Mouse (Mus musculus) limb, embryonic 13.5 days (tissue): ENCODE measurements around the gene Apoc3. TPM values are rescaled to one million over a fixed set of nuclear protein-coding genes. Genes with fewer than 3 reads are reported as not detected.

Source experiments
- ATAC-seq: fragments of 200-750 bp; cut with Nextera tagmentation; 2 replicates; pipeline ENCODE4 v1.8.0; 2017; ENCODE audit warnings: low read depth, moderate number of reproducible peaks, moderate TSS enrichment; ENCODE audit not compliant: low FRiP score
- H3K27ac ChIP-seq: fragments of 300-500 bp; sonication (generic); 2 replicates; pipeline ENCODE4 v1.5.1; 2015; ENCODE audit warnings: inconsistent platforms, mild to moderate bottlenecking, moderate library complexity
- H3K27me3 ChIP-seq: fragments of 300-500 bp; sonication (generic); 2 replicates; pipeline ENCODE4 v1.6.1; 2015; ENCODE audit warnings: mild to moderate bottlenecking, inconsistent platforms
- H3K36me3 ChIP-seq: fragments of 300-500 bp; sonication (generic); 2 replicates; pipeline ENCODE4 v1.6.1; 2015; ENCODE audit warnings: inconsistent platforms, mild to moderate bottlenecking, moderate library complexity
- H3K4me1 ChIP-seq: fragments of 300-500 bp; sonication (generic); 2 replicates; pipeline ENCODE4 v1.6.1; 2015; ENCODE audit warnings: inconsistent platforms
- H3K4me2 ChIP-seq: fragments of 300-500 bp; sonication (generic); replicated peaks from 2 replicates; pipeline ENCODE4 v1.6.1; 2015; ENCODE audit warnings: inconsistent platforms, mild to moderate bottlenecking, moderate library complexity
- H3K4me3 ChIP-seq: fragments of 300-500 bp; sonication (generic); 2 replicates; pipeline ENCODE4 v1.5.1; 2015; ENCODE audit warnings: moderate library complexity, mild to moderate bottlenecking, inconsistent platforms
- H3K9ac ChIP-seq: fragments of 300-500 bp; sonication (generic); 2 replicates; pipeline ENCODE4 v1.6.1; 2015; ENCODE audit warnings: mild to moderate bottlenecking, inconsistent platforms
- H3K9me3 ChIP-seq: fragments of 300-500 bp; sonication (generic); 2 replicates; pipeline ENCODE4 v1.6.1; 2016; ENCODE audit warnings: inconsistent platforms
- WGBS: fragments of 180-500 bp; shearing (Covaris S2); methylation state at CpG from one replicate; pipeline ENCODE4 v1.1.7; 2015; 5-methylcytosine and 5-hydroxymethylcytosine counted together
- polyA plus RNA-seq: library from polyadenylated mRNA; unstranded; fragments of >200 nt; fragmentation: Nextera tagmentation; extraction: Ambion mirVana; gene quantifications from 2 replicates; pipeline ENCODE4 v1.2.1, GENCODE M21; 2015

The Apoc3 gene
- polyA plus RNA-seq, 1 experiment from 2014 or later, result not detected

GRCm38 (mm10) chr9:46227064-46227614 lies 8.3 kb downstream of the Apoc3 start:
- no peak for ATAC-seq
- Histone ChIP-seq H3K27ac (no peak overlapping the region), H3K4me2 (no peak overlapping the region), H3K9ac (no peak overlapping the region), H3K4me1 (peaks cover 15% of the 10 kb centered on the region), H3K36me3 (peaks cover 18% of the 10 kb centered on the region), H3K4me3 (no peak overlapping the region), H3K9me3 (no peaks in the 10 kb centered on the region), H3K27me3 (no peaks in the 10 kb centered on the region)
- 90% methylated on average over 3 of the region's 3 CpGs for WGBS

GRCm38 (mm10) chr9:46224945-46225660 lies 10.3 kb downstream of the Apoc3 start:
- H3K9ac ChIP-seq, result no peak overlapping the region
- no peaks in the 10 kb centered on the region for H3K9me3 ChIP-seq
- no peak overlapping the region for H3K27ac ChIP-seq
- no peak for ATAC-seq
- peaks cover 6% of the 10 kb centered on the region for H3K4me1 ChIP-seq
- no peak overlapping the region for H3K4me2 ChIP-seq
- H3K36me3 ChIP-seq, result peaks cover 38% of the 10 kb centered on the region
- H3K4me3 ChIP-seq, result no peak overlapping the region
- 64% methylated on average over 5 of the region's 5 CpGs for WGBS
- H3K27me3 ChIP-seq, result no peaks in the 10 kb centered on the region

GRCm38 (mm10) chr9:46224101-46224500 lies 11.3 kb downstream of the Apoc3 start:
- ATAC-seq, result no peak
- no peak overlapping the region for H3K27ac ChIP-seq
- 81% methylated on average over 3 of the region's 3 CpGs for WGBS
- H3K27me3 ChIP-seq, result no peaks in the 10 kb centered on the region
- H3K36me3 ChIP-seq, result peaks cover 47% of the 10 kb centered on the region
- H3K9ac ChIP-seq, result no peak overlapping the region
- H3K4me2 ChIP-seq, result no peak overlapping the region
- H3K9me3 ChIP-seq, result no peaks in the 10 kb centered on the region
- H3K4me1 ChIP-seq, result no peaks in the 10 kb centered on the region
- no peak overlapping the region for H3K4me3 ChIP-seq

- Histone ChIP-seq H3K27ac (no peak overlapping the region), H3K4me3 (no peak overlapping the region), H3K4me2 (no peak overlapping the region), H3K9ac (no peak overlapping the region), H3K4me1 (no peaks in the 10 kb centered on the region), H3K27me3 (no peaks in the 10 kb centered on the region), H3K9me3 (no peaks in the 10 kb centered on the region), H3K36me3 (peaks cover 51% of the 10 kb centered on the region)
- 81% methylated on average over 6 of the region's 6 CpGs for WGBS
- ATAC-seq, result no peak
Observed at GRCm38 (mm10) chr9:46223090-46223489, 12.3 kb downstream of the Apoc3 start.

- no peak for ATAC-seq
- Histone ChIP-seq H3K27me3 (no peaks in the 10 kb centered on the region), H3K9ac (no peak overlapping the region), H3K27ac (no peak overlapping the region), H3K9me3 (no peaks in the 10 kb centered on the region), H3K36me3 (peaks cover 55% of the 10 kb centered on the region), H3K4me3 (no peak overlapping the region), H3K4me1 (no peaks in the 10 kb centered on the region), H3K4me2 (no peak overlapping the region)
- 57% methylated on average over 9 of the region's 9 CpGs for WGBS
Observed at GRCm38 (mm10) chr9:46218176-46218575, 17.3 kb downstream of the Apoc3 start.

GRCm38 (mm10) chr9:46216744-46217470 lies 18.5 kb downstream of the Apoc3 start:
- no peak for ATAC-seq
- no peaks in the 10 kb centered on the region for H3K4me1 ChIP-seq
- peaks cover 55% of the 10 kb centered on the region for H3K36me3 ChIP-seq
- no peaks in the 10 kb centered on the region for H3K9me3 ChIP-seq
- no peak overlapping the region for H3K4me2 ChIP-seq
- H3K4me3 ChIP-seq, result no peak overlapping the region
- 93% methylated on average over 13 of the region's 13 CpGs for WGBS
- no peak overlapping the region for H3K27ac ChIP-seq
- H3K27me3 ChIP-seq, result no peaks in the 10 kb centered on the region
- H3K9ac ChIP-seq, result no peak overlapping the region

- Histone ChIP-seq H3K27me3 (no peaks in the 10 kb centered on the region), H3K4me1 (no peaks in the 10 kb centered on the region), H3K4me3 (no peak overlapping the region), H3K36me3 (peaks cover 55% of the 10 kb centered on the region), H3K9ac (no peak overlapping the region), H3K27ac (no peak overlapping the region), H3K9me3 (no peaks in the 10 kb centered on the region), H3K4me2 (no peak overlapping the region)
- WGBS, result 81% methylated on average over 11 of the region's 11 CpGs
- ATAC-seq, result no peak
Observed at GRCm38 (mm10) chr9:46215338-46216322, 19.8 kb downstream of the Apoc3 start.

GRCm38 (mm10) chr9:46214946-46215337 lies 20.5 kb downstream of the Apoc3 start:
- Histone ChIP-seq H3K9ac (no peak overlapping the region), H3K27ac (no peak overlapping the region), H3K27me3 (no peaks in the 10 kb centered on the region), H3K36me3 (peaks cover 55% of the 10 kb centered on the region), H3K4me1 (no peaks in the 10 kb centered on the region), H3K9me3 (no peaks in the 10 kb centered on the region), H3K4me3 (no peak overlapping the region), H3K4me2 (no peak overlapping the region)
- 89% methylated on average over 10 of the region's 10 CpGs for WGBS
- no peak for ATAC-seq

- no peaks in the 10 kb centered on the region for H3K27me3 ChIP-seq
- peaks cover 53% of the 10 kb centered on the region for H3K36me3 ChIP-seq
- no peaks in the 10 kb centered on the region for H3K4me1 ChIP-seq
- no peak overlapping the region for H3K9ac ChIP-seq
- no peak overlapping the region for H3K4me3 ChIP-seq
- H3K27ac ChIP-seq, result no peak overlapping the region
- no peak for ATAC-seq
- H3K9me3 ChIP-seq, result no peaks in the 10 kb centered on the region
- WGBS, result 87% methylated on average over 4 of the region's 4 CpGs
- H3K4me2 ChIP-seq, result no peak overlapping the region
Observed at GRCm38 (mm10) chr9:46214276-46214675, 21.2 kb downstream of the Apoc3 start.

- no peaks in the 10 kb centered on the region for H3K27me3 ChIP-seq
- no peak overlapping the region for H3K4me3 ChIP-seq
- no peak overlapping the region for H3K4me2 ChIP-seq
- H3K9ac ChIP-seq, result no peak overlapping the region
- 90% methylated on average over 12 of the region's 12 CpGs for WGBS
- H3K27ac ChIP-seq, result no peak overlapping the region
- H3K9me3 ChIP-seq, result no peaks in the 10 kb centered on the region
- peaks cover 21% of the 10 kb centered on the region for H3K4me1 ChIP-seq
- no peak for ATAC-seq
- H3K36me3 ChIP-seq, result peaks cover 79% of the 10 kb centered on the region
Observed at GRCm38 (mm10) chr9:46210473-46210872, 25.0 kb downstream of the Apoc3 start.

- H3K4me1 ChIP-seq, result peaks cover 21% of the 10 kb centered on the region
- H3K27me3 ChIP-seq, result no peaks in the 10 kb centered on the region
- H3K4me3 ChIP-seq, result no peak overlapping the region
- 61% methylated on average over 13 of the region's 13 CpGs for WGBS
- no peak overlapping the region for H3K9ac ChIP-seq
- peaks cover 82% of the 10 kb centered on the region for H3K36me3 ChIP-seq
- no peaks in the 10 kb centered on the region for H3K9me3 ChIP-seq
- peak overlapping the region; percentile 59; the same call in 1 of the 2 replicates for H3K27ac ChIP-seq
- no peak for ATAC-seq
- 0 out of 2 replicates have a peak overlapping the region, but pooled peaks have one; percentile 19 for H3K4me2 ChIP-seq
Observed at GRCm38 (mm10) chr9:46208401-46208974, 26.9 kb downstream of the Apoc3 start.
